Mouse (Mus musculus): ENCODE measurements around the gene Cptp. TPM values are rescaled to one million over a fixed set of nuclear protein-coding genes. Genes with fewer than 3 reads are reported as not detected.

Gene Cptp
- polyA plus RNA-seq (2015; fragmentation: Nextera tagmentation; extraction: Ambion mirVana), result 26.1 and 30.4 TPM in 2 replicates

DNA sequence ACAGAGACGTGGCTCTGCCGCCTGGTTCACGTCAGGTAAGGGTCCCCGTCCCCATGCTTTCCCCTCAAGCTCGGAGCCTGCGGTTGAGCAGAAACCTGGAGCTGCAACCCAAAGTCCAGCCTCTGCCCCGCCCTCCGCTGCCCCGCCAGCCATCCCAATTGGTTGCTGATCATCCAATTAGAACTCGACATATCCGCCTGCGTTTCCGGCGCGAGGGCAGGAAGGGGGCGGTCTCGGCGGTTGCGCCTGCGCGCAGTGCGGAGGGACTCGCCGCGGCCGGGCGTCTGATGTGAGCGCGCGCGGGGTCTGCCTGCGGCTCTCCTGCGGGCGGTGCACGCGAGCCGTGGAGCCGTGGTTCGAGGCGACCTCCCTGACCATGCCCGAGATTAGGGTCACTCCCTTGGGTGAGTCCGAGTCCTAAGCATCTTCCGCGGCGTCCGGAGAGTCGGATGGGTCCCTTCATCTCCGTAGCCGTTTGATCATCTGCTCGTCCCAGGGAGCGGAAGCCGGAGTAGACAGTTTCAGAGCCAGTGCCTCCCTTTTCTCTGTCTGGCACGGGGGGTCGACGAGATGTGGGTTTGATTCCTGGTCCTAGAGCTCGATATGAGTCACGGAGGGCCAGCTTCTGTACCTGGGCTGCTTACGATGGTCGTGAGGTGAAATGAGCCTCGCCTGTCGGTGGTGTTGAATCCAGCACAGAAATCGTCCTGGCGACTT, at the start of gene Cptp, which contains the start of gene Ints11:
Cptp (minus strand) TSS at position 124 of the 717 bp plus-strand sequence.
Ints11 (plus strand) TSS at position 230 of the 717 bp plus-strand sequence.

DNA sequence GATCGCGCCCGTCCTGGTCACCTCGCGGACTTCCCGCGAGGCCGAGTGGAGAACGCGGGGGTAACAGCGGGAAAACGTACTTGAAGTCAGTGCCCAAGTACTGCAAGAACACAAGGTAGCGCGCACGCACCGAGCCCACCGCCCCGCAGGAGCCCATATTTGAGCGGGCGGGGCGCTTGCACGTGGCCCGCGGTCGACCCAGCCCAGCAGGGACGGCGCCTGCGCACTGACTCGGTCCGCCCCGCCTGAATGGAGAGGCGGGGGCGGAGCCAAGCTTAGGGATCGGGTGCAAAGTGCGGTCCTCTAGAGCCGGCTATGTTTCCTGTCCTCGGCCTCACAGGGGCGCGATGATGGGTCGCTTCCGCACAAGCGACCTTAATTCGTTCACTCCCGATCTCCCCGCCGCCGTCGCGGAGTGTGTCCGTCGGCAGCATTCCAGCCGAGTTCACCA, 22.3 kb upstream of the Cptp start, which contains the start of the genes Pusl1 and Acap3:
Pusl1 (minus strand) TSS at position 231 of the 451 bp plus-strand sequence.
Acap3 (plus strand) TSS at position 272 of the 451 bp plus-strand sequence.

GRCm38 (mm10) chr4:155863001-155863400, 6.2 kb downstream of the Cptp start, which contains the start of gene Tas1r3:
Gene Tas1r3, minus strand, starts transcription at chr4:155863362.

GRCm38 (mm10) chr4:155846871-155847578, 22.2 kb downstream of the Cptp start, which contains the start of gene Dvl1:
Gene Dvl1, plus strand, starts transcription at chr4:155847402.

DNA sequence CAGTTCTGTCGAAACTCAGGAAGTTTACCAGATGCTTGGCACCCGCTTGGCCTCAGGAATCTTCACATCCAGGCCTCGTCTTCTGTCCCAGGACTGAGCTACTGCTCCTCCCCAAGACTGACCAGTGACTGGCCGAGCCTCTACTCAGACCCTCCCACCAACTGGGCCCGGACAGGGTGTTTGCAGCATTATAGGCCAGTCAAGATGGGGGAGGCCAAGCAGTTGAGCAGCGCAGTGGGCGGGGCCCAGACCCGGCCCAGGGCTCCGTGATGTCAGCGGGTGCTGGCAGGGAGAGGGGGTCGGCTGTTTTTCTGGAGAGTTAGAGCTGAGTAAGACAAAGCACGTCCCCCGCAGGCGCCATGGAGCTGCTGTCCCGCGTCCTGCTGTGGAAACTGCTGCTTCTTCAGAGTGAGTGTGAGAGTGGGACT, 29.7 kb downstream of the Cptp start, which contains the start of gene Mxra8:
Mxra8 (plus strand) TSS at position 198 of the 428 bp plus-strand sequence.

GRCm38 (mm10) chr4:155831205-155831766, 38.0 kb downstream of the Cptp start, which contains the start of gene Aurkaip1:
Gene Aurkaip1, plus strand, starts transcription at chr4:155831272.

Small RNA genes lying within 50 kb of the gene (microRNA-seq; reads per million reads assigned to microRNA genes)
- not detected for gene Gm22991

Other genes starting within 250 kb of the Cptp start
- 58.3 and 62.0 TPM in 2 replicates for gene Cdk11b, start 244.6 kb downstream of the Cptp start, polyA plus RNA-seq (2015; fragmentation: Nextera tagmentation; extraction: Ambion mirVana)
- gene Gm10563, start 224.0 kb downstream of the Cptp start, polyA plus RNA-seq (2015; fragmentation: Nextera tagmentation; extraction: Ambion mirVana), result not detected in 2 replicates
- gene Mmp23, start 216.1 kb downstream of the Cptp start, polyA plus RNA-seq (2015; fragmentation: Nextera tagmentation; extraction: Ambion mirVana), result 14.1 and 17.6 TPM in 2 replicates
- 47.2 and 56.0 TPM in 2 replicates for gene Mib2, start 200.2 kb downstream of the Cptp start, polyA plus RNA-seq (2015; fragmentation: Nextera tagmentation; extraction: Ambion mirVana)
- gene Fndc10, start 175.1 kb downstream of the Cptp start, polyA plus RNA-seq (2015; fragmentation: Nextera tagmentation; extraction: Ambion mirVana), result 35.0 and 37.4 TPM in 2 replicates
- gene Ssu72, start 164.6 kb downstream of the Cptp start, polyA plus RNA-seq (2015; fragmentation: Nextera tagmentation; extraction: Ambion mirVana), result 168 and 177 TPM in 2 replicates
- gene Tmem240, start 134.6 kb downstream of the Cptp start, polyA plus RNA-seq (2015; fragmentation: Nextera tagmentation; extraction: Ambion mirVana), result 44.7 and 52.1 TPM in 2 replicates
- gene Atad3a, start 108.3 kb downstream of the Cptp start, polyA plus RNA-seq (2015; fragmentation: Nextera tagmentation; extraction: Ambion mirVana), result 68.6 and 78.0 TPM in 2 replicates
- 32.3 and 34.3 TPM in 2 replicates for gene Vwa1, start 94.7 kb downstream of the Cptp start, polyA plus RNA-seq (2015; fragmentation: Nextera tagmentation; extraction: Ambion mirVana)
- gene Tmem88b, start 83.6 kb downstream of the Cptp start, polyA plus RNA-seq (2015; fragmentation: Nextera tagmentation; extraction: Ambion mirVana), result 1.4 and 2.4 TPM in 2 replicates
- not detected in 2 replicates for gene Ankrd65, start 79.0 kb downstream of the Cptp start, polyA plus RNA-seq (2015; fragmentation: Nextera tagmentation; extraction: Ambion mirVana)
- 309 and 322 TPM in 2 replicates for gene Mrpl20, start 66.6 kb downstream of the Cptp start, polyA plus RNA-seq (2015; fragmentation: Nextera tagmentation; extraction: Ambion mirVana)
- 81.5 and 90.5 TPM in 2 replicates for gene Ccnl2, start 57.0 kb downstream of the Cptp start, polyA plus RNA-seq (2015; fragmentation: Nextera tagmentation; extraction: Ambion mirVana)
- gene Aurkaip1, start 38.2 kb downstream of the Cptp start, polyA plus RNA-seq (2015; fragmentation: Nextera tagmentation; extraction: Ambion mirVana), result 162 and 166 TPM in 2 replicates
- gene Mxra8, start 29.8 kb downstream of the Cptp start, polyA plus RNA-seq (2015; fragmentation: Nextera tagmentation; extraction: Ambion mirVana), result 42.9 and 43.1 TPM in 2 replicates
- 30.4 and 32.0 TPM in 2 replicates for gene Dvl1, start 22.0 kb downstream of the Cptp start, polyA plus RNA-seq (2015; fragmentation: Nextera tagmentation; extraction: Ambion mirVana)
- 0.21 and 0.23 TPM in 2 replicates for gene Tas1r3, start 6.1 kb downstream of the Cptp start, polyA plus RNA-seq (2015; fragmentation: Nextera tagmentation; extraction: Ambion mirVana)
- gene Ints11, start 106 bp upstream of the Cptp start, polyA plus RNA-seq (2015; fragmentation: Nextera tagmentation; extraction: Ambion mirVana), result 45.7 and 52.0 TPM in 2 replicates
- 59.1 and 69.2 TPM in 2 replicates for gene Pusl1, start 22.3 kb upstream of the Cptp start, polyA plus RNA-seq (2015; fragmentation: Nextera tagmentation; extraction: Ambion mirVana)
- 41.3 and 47.0 TPM in 2 replicates for gene Acap3, start 22.4 kb upstream of the Cptp start, polyA plus RNA-seq (2015; fragmentation: Nextera tagmentation; extraction: Ambion mirVana)
- gene Ube2j2, start 74.4 kb upstream of the Cptp start, polyA plus RNA-seq (2015; fragmentation: Nextera tagmentation; extraction: Ambion mirVana), result 98.7 and 119 TPM in 2 replicates
- gene C1qtnf12, start 92.9 kb upstream of the Cptp start, polyA plus RNA-seq (2015; fragmentation: Nextera tagmentation; extraction: Ambion mirVana), result 25.2 and 29.4 TPM in 2 replicates
- gene B3galt6, start 123.2 kb upstream of the Cptp start, polyA plus RNA-seq (2015; fragmentation: Nextera tagmentation; extraction: Ambion mirVana), result 30.0 and 31.9 TPM in 2 replicates
- 119 and 121 TPM in 2 replicates for gene Sdf4, start 123.4 kb upstream of the Cptp start, polyA plus RNA-seq (2015; fragmentation: Nextera tagmentation; extraction: Ambion mirVana)
- gene Tnfrsf4, start 144.4 kb upstream of the Cptp start, polyA plus RNA-seq (2015; fragmentation: Nextera tagmentation; extraction: Ambion mirVana), result 0.34 TPM in 1 of 2 replicates, not detected in the other
- gene Tnfrsf18, start 156.7 kb upstream of the Cptp start, polyA plus RNA-seq (2015; fragmentation: Nextera tagmentation; extraction: Ambion mirVana), result 1.3 TPM in 2 replicates
- not detected in 2 replicates for gene Ttll10, start 190.0 kb upstream of the Cptp start, polyA plus RNA-seq (2015; fragmentation: Nextera tagmentation; extraction: Ambion mirVana)
- gene 9430015G10Rik, start 240.5 kb upstream of the Cptp start, polyA plus RNA-seq (2015; fragmentation: Nextera tagmentation; extraction: Ambion mirVana), result 13.9 and 15.8 TPM in 2 replicates

Data from neural tube, postnatal 0 days (tissue).